Mouse (Mus musculus) embryonic facial prominence, embryonic 11.5 days (tissue): ENCODE data around the gene Ankrd28. TPM values are rescaled to one million over a fixed set of nuclear protein-coding genes. Genes with fewer than 3 reads are reported as not detected.

Source experiments
- ATAC-seq: fragments of 200-750 bp; cut with Nextera tagmentation; replicated peaks from 2 replicates; pipeline ENCODE4 v1.8.0; 2017; ENCODE audit warnings: low read depth; ENCODE audit not compliant: insufficient number of reproducible peaks, low FRiP score, low TSS enrichment
- DNase-seq: peaks from one replicate; pipeline ENCODE4 v3.0.0-alpha.2; 2015; ENCODE audit warnings: low spot score
- H3K27ac ChIP-seq: fragments of 300-500 bp; sonication (generic); replicated peaks from 2 replicates; pipeline ENCODE4 v1.5.1; 2014; ENCODE audit warnings: mild to moderate bottlenecking, low read depth, low read length, control low read depth
- H3K27me3 ChIP-seq: fragments of 300-500 bp; sonication (generic); 2 replicates; pipeline ENCODE4 v1.6.1; 2014; ENCODE audit warnings: mild to moderate bottlenecking, low read length, moderate library complexity, mixed read lengths; ENCODE audit not compliant: control insufficient read depth, insufficient read depth
- H3K36me3 ChIP-seq: fragments of 300-500 bp; sonication (generic); replicated peaks from 2 replicates; pipeline ENCODE4 v1.6.1; 2014; ENCODE audit warnings: low read depth, mild to moderate bottlenecking, low read length, moderate library complexity, mixed read lengths; ENCODE audit not compliant: control insufficient read depth, insufficient read depth
- H3K4me1 ChIP-seq: fragments of 300-500 bp; sonication (generic); 2 replicates; pipeline ENCODE4 v1.6.1; 2014; ENCODE audit warnings: low read length, mixed read lengths; ENCODE audit not compliant: control insufficient read depth, insufficient read depth
- H3K4me2 ChIP-seq: fragments of 300-500 bp; sonication (generic); 2 replicates; pipeline ENCODE4 v1.6.1; 2014; ENCODE audit warnings: low read depth, mild to moderate bottlenecking, control low read depth, low read length, moderate library complexity
- H3K4me3 ChIP-seq: fragments of 300-500 bp; sonication (generic); 2 replicates; pipeline ENCODE4 v1.5.1; 2014; ENCODE audit warnings: low read depth, low read length, control low read depth
- H3K9ac ChIP-seq: fragments of 300-500 bp; sonication (generic); replicated peaks from 2 replicates; pipeline ENCODE4 v1.6.1; 2014; ENCODE audit warnings: mild to moderate bottlenecking, control low read depth, low read length
- H3K9me3 ChIP-seq: fragments of 300-500 bp; sonication (generic); replicated peaks from 2 replicates; pipeline ENCODE4 v1.6.1; 2016; ENCODE audit warnings: mild to moderate bottlenecking, low read length, inconsistent platforms, mixed read lengths; ENCODE audit not compliant: control insufficient read depth
- WGBS: fragments of 180-500 bp; shearing (Covaris S2); extraction: QIAGEN DNeasy Blood & Tissue Kit; methylation state at CpG from one replicate; pipeline ENCODE4 v1.1.7; 2014; 5-methylcytosine and 5-hydroxymethylcytosine counted together
- polyA plus RNA-seq: library from polyadenylated mRNA; unstranded; fragments of >200 nt; fragmentation: Nextera tagmentation; extraction: Ambion mirVana; gene quantifications from 2 replicates; pipeline ENCODE4 v1.2.1, GENCODE M21; 2014

Ankrd28 gene
- polyA plus RNA-seq, 1 experiment from 2014 or later, result 9.6 TPM

DNA sequence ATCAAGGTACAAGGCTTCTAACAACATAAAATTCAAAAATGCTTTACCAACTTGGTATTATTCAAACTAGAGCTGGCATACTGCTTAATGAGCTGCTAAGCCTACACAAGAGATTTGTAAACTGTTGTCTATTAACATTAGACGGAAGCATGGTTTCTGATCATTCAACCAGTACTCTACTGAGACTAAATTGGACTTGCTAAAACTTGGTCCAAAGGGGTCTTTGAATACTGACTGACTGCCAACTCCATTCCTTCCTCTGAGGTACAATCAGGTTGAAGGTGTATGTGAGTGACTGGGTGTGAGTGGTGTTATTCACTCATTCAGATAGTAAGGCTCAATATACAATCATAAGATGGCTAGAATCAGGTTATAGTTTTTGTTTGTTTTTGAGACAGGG is 107.7 kb downstream of the Ankrd28 start:
- no peak overlapping the region for H3K4me2 ChIP-seq
- ATAC-seq, result no peak
- no peak overlapping the region for H3K4me3 ChIP-seq
- H3K27me3 ChIP-seq, result no peaks in the 10 kb centered on the region
- no peak overlapping the region for H3K27ac ChIP-seq
- no peaks in the 10 kb centered on the region for H3K36me3 ChIP-seq
- 88% methylated on average over 1 of the region's 1 CpGs for WGBS
- H3K4me1 ChIP-seq, result no peaks in the 10 kb centered on the region
- no peak overlapping the region for H3K9ac ChIP-seq
- no peak for DNase-seq
- no peaks in the 10 kb centered on the region for H3K9me3 ChIP-seq

- no peak overlapping the region for H3K27ac ChIP-seq
- no peak for DNase-seq
- H3K27me3 ChIP-seq, result no peaks in the 10 kb centered on the region
- 90% methylated on average over 3 of the region's 3 CpGs for WGBS
- H3K9ac ChIP-seq, result no peak overlapping the region
- H3K9me3 ChIP-seq, result no peaks in the 10 kb centered on the region
- H3K4me1 ChIP-seq, result no peaks in the 10 kb centered on the region
- H3K4me2 ChIP-seq, result no peak overlapping the region
- H3K4me3 ChIP-seq, result no peak overlapping the region
- no peak for ATAC-seq
- no peaks in the 10 kb centered on the region for H3K36me3 ChIP-seq
These were observed 109.2 kb downstream of the Ankrd28 start for GRCm38 (mm10) chr14:31721256-31721655.

GRCm38 (mm10) chr14:31718332-31718731 is 112.1 kb downstream of the Ankrd28 start:
- Histone ChIP-seq H3K9me3 (no peaks in the 10 kb centered on the region), H3K4me1 (no peaks in the 10 kb centered on the region), H3K36me3 (no peaks in the 10 kb centered on the region), H3K4me3 (no peak overlapping the region), H3K27ac (no peak overlapping the region), H3K27me3 (no peaks in the 10 kb centered on the region), H3K9ac (no peak overlapping the region), H3K4me2 (no peak overlapping the region)
- WGBS, result 80% methylated on average over 2 of the region's 2 CpGs
- no peak for ATAC-seq
- no peak for DNase-seq

DNA sequence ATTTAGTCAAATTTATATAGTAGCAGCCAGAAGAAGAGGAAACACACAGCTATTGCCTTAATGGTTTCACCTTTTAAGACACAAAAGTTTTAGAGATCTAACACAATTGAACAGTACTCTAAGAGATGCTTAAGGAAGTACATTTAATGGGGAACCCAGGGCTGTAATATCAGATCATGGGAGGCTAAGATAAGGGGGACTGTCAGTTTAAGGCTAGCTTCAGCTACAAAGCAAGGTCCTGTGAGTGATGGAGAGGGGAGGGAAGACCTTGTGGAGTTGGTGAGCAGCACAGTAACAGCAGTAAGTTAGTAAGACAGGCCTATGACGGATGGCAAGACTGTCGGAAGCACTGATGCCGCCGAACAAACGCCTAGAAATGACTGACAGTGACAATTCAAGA is 113.1 kb downstream of the Ankrd28 start:
- WGBS, result 98% methylated on average over 5 of the region's 5 CpGs
- Histone ChIP-seq H3K27ac (no peak overlapping the region), H3K36me3 (no peaks in the 10 kb centered on the region), H3K9me3 (no peaks in the 10 kb centered on the region), H3K9ac (no peak overlapping the region), H3K4me3 (no peak overlapping the region), H3K4me2 (no peak overlapping the region), H3K27me3 (no peaks in the 10 kb centered on the region), H3K4me1 (no peaks in the 10 kb centered on the region)
- ATAC-seq, result no peak
- no peak for DNase-seq

GRCm38 (mm10) chr14:31715669-31716068 is 114.8 kb downstream of the Ankrd28 start:
- Histone ChIP-seq H3K27me3 (no peaks in the 10 kb centered on the region), H3K9ac (no peak overlapping the region), H3K4me3 (no peak overlapping the region), H3K27ac (no peak overlapping the region), H3K4me2 (no peak overlapping the region), H3K4me1 (no peaks in the 10 kb centered on the region), H3K9me3 (no peaks in the 10 kb centered on the region), H3K36me3 (no peaks in the 10 kb centered on the region)
- ATAC-seq (no peak), DNase-seq (no peak)

GRCm38 (mm10) chr14:31709343-31709742 is 121.1 kb downstream of the Ankrd28 start:
- H3K27ac ChIP-seq, result no peak overlapping the region
- H3K36me3 ChIP-seq, result peaks cover 4% of the 10 kb centered on the region
- no peak overlapping the region for H3K4me3 ChIP-seq
- DNase-seq (no peak), ATAC-seq (no peak)
- H3K9me3 ChIP-seq, result no peaks in the 10 kb centered on the region
- WGBS, result 92% methylated on average over 1 of the region's 1 CpGs
- H3K9ac ChIP-seq, result no peak overlapping the region
- H3K4me2 ChIP-seq, result no peak overlapping the region
- H3K27me3 ChIP-seq, result no peaks in the 10 kb centered on the region
- H3K4me1 ChIP-seq, result no peaks in the 10 kb centered on the region

- ATAC-seq, result no peak
- Histone ChIP-seq H3K9ac (no peak overlapping the region), H3K4me2 (no peak overlapping the region), H3K36me3 (0 out of 2 replicates have a peak, but pooled peaks cover 2% of the 10 kb centered on the region), H3K27me3 (no peaks in the 10 kb centered on the region), H3K27ac (no peak overlapping the region), H3K9me3 (no peaks in the 10 kb centered on the region), H3K4me1 (no peaks in the 10 kb centered on the region), H3K4me3 (no peak overlapping the region)
- 88% methylated on average over 2 of the region's 2 CpGs for WGBS
- no peak for DNase-seq
These were observed 130.1 kb downstream of the Ankrd28 start for GRCm38 (mm10) chr14:31700376-31700775.

GRCm38 (mm10) chr14:31697755-31698154 is 132.7 kb downstream of the Ankrd28 start:
- no peak for DNase-seq
- H3K27me3 ChIP-seq, result no peaks in the 10 kb centered on the region
- 92% methylated on average over 4 of the region's 4 CpGs for WGBS
- H3K9ac ChIP-seq, result no peak overlapping the region
- no peak overlapping the region for H3K27ac ChIP-seq
- no peaks in the 10 kb centered on the region for H3K9me3 ChIP-seq
- H3K4me3 ChIP-seq, result no peak overlapping the region
- no peak overlapping the region for H3K4me2 ChIP-seq
- H3K36me3 ChIP-seq, result no peaks in the 10 kb centered on the region
- no peaks in the 10 kb centered on the region for H3K4me1 ChIP-seq
- no peak for ATAC-seq
